Mouse (Mus musculus): ENCODE data around the gene Tas2r126. TPM values are rescaled to one million over a fixed set of nuclear protein-coding genes. Genes with fewer than 3 reads are reported as not detected.
"Not testable (repeated sequence)": the region's sequence is repeated elsewhere in the genome, so short reads cannot be mapped to it uniquely, and the experiment has no call there.

Tas2r126 gene
- polyA plus RNA-seq, 1 experiment from 2014 or later = not detected

DNA sequence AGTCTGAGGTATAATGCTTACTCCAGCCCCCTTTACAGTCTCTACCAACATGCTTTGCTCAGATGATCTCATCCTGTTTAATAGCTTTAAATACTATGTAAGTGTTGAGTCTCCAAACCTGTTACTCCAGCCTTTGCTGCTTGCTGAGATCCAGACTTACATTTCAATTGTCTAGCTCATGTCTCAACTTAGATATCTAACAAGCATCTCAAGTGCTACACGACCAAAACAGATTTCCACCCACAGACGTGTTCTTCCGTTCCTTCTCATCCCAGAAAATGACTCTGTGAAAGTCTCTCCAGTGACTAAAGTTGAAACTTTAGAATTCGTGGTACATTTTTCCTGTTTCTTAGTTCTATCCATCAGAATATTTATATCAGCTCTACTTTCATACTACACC, 8.0 kb upstream of the Tas2r126 start:
- Histone ChIP-seq H3K4me3 (no peak overlapping the region), H3K27me3 (replicated peaks; ENCODE audit: low read depth, poor library complexity, severe bottlenecking) (no peaks in the 10 kb centered on the region), H3K27ac (replicated peaks) (no peak overlapping the region), H3K9me3 (no peaks in the 10 kb centered on the region), H3K4me1 (no peaks in the 10 kb centered on the region), H3K36me3 (replicated peaks) (no peaks in the 10 kb centered on the region)
- no peak for DNase-seq (ENCODE audit: low spot score)
- 86% methylated on average over 4 of the region's 4 CpGs for WGBS

- Histone ChIP-seq H3K4me1 (no peaks in the 10 kb centered on the region), H3K27ac (replicated peaks) (no peak overlapping the region), H3K9me3 (no peaks in the 10 kb centered on the region), H3K27me3 (replicated peaks; ENCODE audit: low read depth, poor library complexity, severe bottlenecking) (no peaks in the 10 kb centered on the region), H3K4me3 (no peak overlapping the region), H3K36me3 (replicated peaks) (no peaks in the 10 kb centered on the region)
- DNase-seq (ENCODE audit: low spot score) = no peak
- 69% methylated on average over 2 of the region's 2 CpGs for WGBS
Measured at GRCm38 (mm10) chr6:42433554-42433953, 781 bp upstream of the Tas2r126 start.

DNA sequence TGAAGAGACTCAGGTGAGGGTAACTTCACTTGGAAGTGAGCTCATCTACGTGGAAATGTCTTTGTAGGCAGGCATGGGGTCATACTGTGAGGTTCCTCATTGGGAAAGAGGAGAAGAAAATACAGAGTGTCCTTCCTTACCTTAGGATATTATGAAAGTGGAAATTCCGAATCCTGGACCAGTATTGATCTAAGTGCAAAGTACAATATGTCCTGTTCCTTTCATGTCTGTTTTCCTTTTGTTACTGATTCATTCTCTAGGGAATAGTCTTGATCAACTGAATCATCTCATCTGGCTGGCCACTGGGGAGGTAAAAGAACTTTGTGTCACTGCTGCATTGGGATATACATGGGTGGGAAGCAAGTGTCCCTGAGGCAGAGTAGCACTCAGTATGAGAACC, 1.2 kb downstream of the Tas2r126 start:
- Histone ChIP-seq H3K9me3 (no peaks in the 10 kb centered on the region), H3K27ac (replicated peaks) (no peak overlapping the region), H3K4me3 (no peak overlapping the region), H3K4me1 (no peaks in the 10 kb centered on the region), H3K36me3 (replicated peaks) (no peaks in the 10 kb centered on the region), H3K27me3 (replicated peaks; ENCODE audit: low read depth, poor library complexity, severe bottlenecking) (no peaks in the 10 kb centered on the region)
- WGBS = 74% methylated on average over 2 of the region's 2 CpGs
- DNase-seq (ENCODE audit: low spot score) = no peak

- no peak for DNase-seq (ENCODE audit: low spot score)
- Histone ChIP-seq H3K27ac (replicated peaks) (no peak overlapping the region), H3K4me1 (no peaks in the 10 kb centered on the region), H3K27me3 (replicated peaks; ENCODE audit: low read depth, poor library complexity, severe bottlenecking) (no peaks in the 10 kb centered on the region), H3K4me3 (no peak overlapping the region), H3K9me3 (no peaks in the 10 kb centered on the region), H3K36me3 (replicated peaks) (no peaks in the 10 kb centered on the region)
- 83% methylated on average over 2 of the region's 2 CpGs for WGBS
Measured at GRCm38 (mm10) chr6:42441395-42441794, 7.1 kb downstream of the Tas2r126 start.

GRCm38 (mm10) chr6:42444491-42444890, 10.2 kb downstream of the Tas2r126 start:
- no peaks in the 10 kb centered on the region for H3K9me3 ChIP-seq
- 81% methylated on average over 2 of the region's 2 CpGs for WGBS

GRCm38 (mm10) chr6:42447381-42447780, 13.0 kb downstream of the Tas2r126 start:
- Histone ChIP-seq H3K9me3 (no peaks in the 10 kb centered on the region), H3K36me3 (replicated peaks) (no peaks in the 10 kb centered on the region), H3K27ac (replicated peaks) (no peak overlapping the region), H3K4me1 (no peaks in the 10 kb centered on the region), H3K27me3 (replicated peaks; ENCODE audit: low read depth, poor library complexity, severe bottlenecking) (no peaks in the 10 kb centered on the region), H3K4me3 (no peak overlapping the region)
- no peak for DNase-seq (ENCODE audit: low spot score)
- 88% methylated on average over 2 of the region's 2 CpGs for WGBS

More at GRCm38 (mm10) chr6:42444491-42444890, 10.2 kb downstream of the Tas2r126 start:
- H3K4me3 ChIP-seq = no peak overlapping the region
- DNase-seq (ENCODE audit: low spot score) = no peak
- no peak overlapping the region for H3K27ac ChIP-seq (replicated peaks)
- H3K27me3 ChIP-seq (replicated peaks; ENCODE audit: low read depth, poor library complexity, severe bottlenecking) = no peaks in the 10 kb centered on the region
- no peaks in the 10 kb centered on the region for H3K36me3 ChIP-seq (replicated peaks)
- H3K4me1 ChIP-seq = no peaks in the 10 kb centered on the region

- no peak for DNase-seq (ENCODE audit: low spot score)
- Histone ChIP-seq H3K27ac (replicated peaks) (no peak within 1 kb of the TSS), H3K36me3 (replicated peaks) (no peaks in the 10 kb centered on the region), H3K4me1 (no peaks in the 10 kb centered on the region), H3K9me3 (no peaks in the 10 kb centered on the region), H3K27me3 (replicated peaks; ENCODE audit: low read depth, poor library complexity, severe bottlenecking) (no peaks in the 10 kb centered on the region), H3K4me3 (no peak within 1 kb of the TSS)
- 90% methylated on average over 1 of the region's 1 CpGs for WGBS
Measured at GRCm38 (mm10) chr6:42465096-42465495, 30.8 kb downstream of the Tas2r126 start, which contains the start of gene Olfr458. TSS of gene Olfr458 (minus strand) at chr6:42465196.

- no peaks in the 10 kb centered on the region for H3K4me1 ChIP-seq
- no peaks in the 10 kb centered on the region for H3K36me3 ChIP-seq (replicated peaks)
- no peak for DNase-seq (ENCODE audit: low spot score)
- no peak overlapping the region for H3K4me3 ChIP-seq
- 92% methylated on average over 4 of the region's 4 CpGs for WGBS
- H3K27me3 ChIP-seq (replicated peaks; ENCODE audit: low read depth, poor library complexity, severe bottlenecking) = no peaks in the 10 kb centered on the region
- H3K27ac ChIP-seq (replicated peaks) = no peak overlapping the region
- H3K9me3 ChIP-seq = no peaks in the 10 kb centered on the region
Measured at GRCm38 (mm10) chr6:42470542-42470941, 36.2 kb downstream of the Tas2r126 start.

DNA sequence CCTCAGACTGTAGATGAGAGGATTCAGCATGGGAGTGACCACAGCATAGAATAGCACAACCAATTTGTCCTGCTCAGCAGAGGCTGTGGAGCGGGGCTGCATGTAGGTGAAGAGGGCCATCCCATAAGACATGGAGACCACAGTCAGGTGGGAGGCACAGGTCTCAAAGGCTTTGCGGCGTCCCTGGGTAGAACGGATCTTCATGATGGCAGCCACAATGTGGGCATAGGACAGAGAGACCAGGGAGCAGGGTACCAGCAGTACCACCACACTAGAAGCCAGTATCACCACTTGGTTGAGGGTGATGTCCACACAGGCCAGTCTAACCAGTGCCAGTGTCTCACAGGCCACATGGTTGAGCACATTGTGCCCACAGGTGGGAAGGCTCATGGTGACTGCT, 37.0 kb downstream of the Tas2r126 start:
- not testable (repeated sequence) for DNase-seq (ENCODE audit: low spot score); H3K4me3 ChIP-seq; H3K36me3 ChIP-seq (replicated peaks); H3K9me3 ChIP-seq; H3K4me1 ChIP-seq; H3K27me3 ChIP-seq (replicated peaks; ENCODE audit: low read depth, poor library complexity, severe bottlenecking); H3K27ac ChIP-seq (replicated peaks)
- WGBS = 94% methylated on average over 4 of the region's 4 CpGs

DNA sequence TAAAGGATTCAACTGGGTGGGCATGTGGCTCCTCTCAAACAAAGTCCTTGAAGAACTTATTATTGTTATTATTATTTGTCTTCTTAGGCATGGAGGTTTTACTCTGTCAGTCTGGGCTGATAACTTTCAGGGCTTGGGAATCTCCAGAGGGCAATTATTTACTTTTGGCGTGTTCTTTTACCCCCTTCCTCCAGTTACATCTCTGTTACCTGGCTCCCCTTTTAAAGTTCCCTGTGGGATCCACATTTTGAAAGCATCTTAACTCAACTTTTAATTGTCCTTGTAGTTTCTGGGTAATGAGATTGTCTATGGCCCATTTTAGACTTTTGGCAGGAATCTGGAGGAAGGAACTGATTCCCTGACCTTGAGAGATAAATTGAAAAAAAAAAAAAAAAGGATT, 41.9 kb downstream of the Tas2r126 start, which contains the start of gene Olfr457:
Olfr457 (minus strand) TSS at position 101 of the 400 bp plus-strand sequence.
- no peak for DNase-seq (ENCODE audit: low spot score)
- Histone ChIP-seq H3K36me3 (replicated peaks) (no peaks in the 10 kb centered on the region), H3K9me3 (no peaks in the 10 kb centered on the region), H3K4me3 (no peak within 1 kb of the TSS), H3K27me3 (replicated peaks; ENCODE audit: low read depth, poor library complexity, severe bottlenecking) (no peaks in the 10 kb centered on the region), H3K27ac (replicated peaks) (no peak within 1 kb of the TSS), H3K4me1 (no peaks in the 10 kb centered on the region)
- WGBS = 80% methylated on average over 1 of the region's 1 CpGs

DNA sequence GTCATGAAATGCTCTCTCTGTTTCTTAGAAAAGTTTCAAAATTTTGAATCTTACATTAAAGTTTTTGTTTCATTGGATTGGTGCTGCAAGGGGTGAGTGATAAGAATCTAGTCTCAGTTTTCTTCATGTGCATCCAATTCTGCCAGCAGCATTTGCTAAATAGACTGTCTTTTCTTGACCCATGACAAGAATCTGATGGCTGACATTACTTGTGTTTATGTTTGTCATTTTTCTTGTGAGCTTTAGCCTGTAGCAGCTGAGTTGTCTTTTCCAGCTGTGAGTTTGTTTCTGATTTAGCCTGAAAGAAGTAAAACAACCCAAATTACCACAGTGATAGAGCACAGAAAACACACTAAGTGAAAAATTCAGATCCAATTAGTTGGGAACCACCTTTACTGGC, 50.3 kb downstream of the Tas2r126 start:
- no peak overlapping the region for H3K4me3 ChIP-seq
- H3K36me3 ChIP-seq (replicated peaks) = no peaks in the 10 kb centered on the region
- H3K4me1 ChIP-seq = no peaks in the 10 kb centered on the region
- H3K27me3 ChIP-seq (replicated peaks; ENCODE audit: low read depth, poor library complexity, severe bottlenecking) = no peaks in the 10 kb centered on the region
- H3K27ac ChIP-seq (replicated peaks) = no peak overlapping the region
- H3K9me3 ChIP-seq = no peaks in the 10 kb centered on the region
- no peak for DNase-seq (ENCODE audit: low spot score)

All from embryonic facial prominence, embryonic 10.5 days (tissue).